Mouse (Mus musculus): ENCODE data around the gene Smc1b.
A peak's percentile ranks its signal among the peaks of the same experiment; 100 is the strongest.
"Not testable (repeated sequence)": the region's sequence is repeated elsewhere in the genome, so short reads cannot be mapped to it uniquely, and the experiment has no call there.

Gene Smc1b

GRCm38 (mm10) chr15:85132193-85132520 lies 393 bp upstream of the Smc1b start:
- DNase-seq (ENCODE audit: low spot score), result no peak

- no peak for DNase-seq (ENCODE audit: low spot score)
These were observed 46.1 kb downstream of the Smc1b start for GRCm38 (mm10) chr15:85085641-85086040.

- DNase-seq (ENCODE audit: low spot score), result no peak
These were observed 59.1 kb downstream of the Smc1b start for GRCm38 (mm10) chr15:85072651-85073050.

- peak; percentile 48 for DNase-seq (ENCODE audit: low spot score)
These were observed 61.2 kb downstream of the Smc1b start for GRCm38 (mm10) chr15:85070561-85070960.

GRCm38 (mm10) chr15:85063421-85063820 lies 68.3 kb downstream of the Smc1b start:
- peak; percentile 8 for DNase-seq (ENCODE audit: low spot score)

GRCm38 (mm10) chr15:85055186-85055585 lies 76.6 kb downstream of the Smc1b start:
- no peak for DNase-seq (ENCODE audit: low spot score)

GRCm38 (mm10) chr15:85054098-85054497 lies 77.7 kb downstream of the Smc1b start:
- no peak for DNase-seq (ENCODE audit: low spot score)

- peak; percentile 63 for DNase-seq (ENCODE audit: low spot score)
These were observed 82.0 kb downstream of the Smc1b start for GRCm38 (mm10) chr15:85049758-85050157.

GRCm38 (mm10) chr15:85047865-85048264 lies 83.9 kb downstream of the Smc1b start:
- no peak for DNase-seq (ENCODE audit: low spot score)

GRCm38 (mm10) chr15:85046230-85046950 lies 85.4 kb downstream of the Smc1b start:
- DNase-seq (ENCODE audit: low spot score), result no peak

- no peak for DNase-seq (ENCODE audit: low spot score)
These were observed 88.0 kb downstream of the Smc1b start for GRCm38 (mm10) chr15:85043761-85044160.

GRCm38 (mm10) chr15:85043116-85043515 lies 88.6 kb downstream of the Smc1b start:
- no peak for DNase-seq (ENCODE audit: low spot score)

GRCm38 (mm10) chr15:85042361-85042954 lies 89.3 kb downstream of the Smc1b start:
- DNase-seq (ENCODE audit: low spot score), result no peak

GRCm38 (mm10) chr15:85041546-85042225 lies 90.1 kb downstream of the Smc1b start:
- no peak for DNase-seq (ENCODE audit: low spot score)

GRCm38 (mm10) chr15:85037343-85037690 lies 94.4 kb downstream of the Smc1b start:
- DNase-seq (ENCODE audit: low spot score), result no peak

GRCm38 (mm10) chr15:85036566-85037342 lies 95.0 kb downstream of the Smc1b start:
- DNase-seq (ENCODE audit: low spot score), result peak; percentile 95

GRCm38 (mm10) chr15:85033916-85034315 lies 97.8 kb downstream of the Smc1b start:
- not testable (repeated sequence) for DNase-seq (ENCODE audit: low spot score)

GRCm38 (mm10) chr15:85031866-85032265 lies 99.9 kb downstream of the Smc1b start:
- no peak for DNase-seq (ENCODE audit: low spot score)

- not testable (repeated sequence) for DNase-seq (ENCODE audit: low spot score)
These were observed 101.1 kb downstream of the Smc1b start for GRCm38 (mm10) chr15:85030643-85031042.

GRCm38 (mm10) chr15:85028648-85029047 lies 103.1 kb downstream of the Smc1b start, which contains the start of gene Fam118a:
Gene Fam118a, plus strand, starts transcription at chr15:85028948.
- not testable (repeated sequence) for DNase-seq (ENCODE audit: low spot score)

- no peak for DNase-seq (ENCODE audit: low spot score)
These were observed 104.0 kb downstream of the Smc1b start for GRCm38 (mm10) chr15:85027740-85028139.

- no peak for DNase-seq (ENCODE audit: low spot score)
These were observed 105.6 kb downstream of the Smc1b start for GRCm38 (mm10) chr15:85026197-85026596.
